Mouse (Mus musculus) liver, adult 2 months (tissue): Measurements from ENCODE around the gene Agbl1. TPM values are rescaled to one million over a fixed set of nuclear protein-coding genes. Genes with fewer than 3 reads are reported as not detected.
"Not testable (repeated sequence)": the region's sequence is repeated elsewhere in the genome, so short reads cannot be mapped to it uniquely, and the experiment has no call there.

ENCODE experiments used
- DNase-seq: peaks from one replicate; pipeline ENCODE4 v3.0.0-alpha.2; 2011; ENCODE audit warnings: low read depth, low spot score; ENCODE audit errors: extremely low read depth
- H3K27ac ChIP-seq: fragments of 200-500 bp; replicated peaks from 2 replicates; pipeline ENCODE4 v1.5.1; 2012; ENCODE audit warnings: low read depth, mild to moderate bottlenecking, control low read depth, inconsistent platforms, low read length; ENCODE audit not compliant: insufficient read depth
- H3K27me3 ChIP-seq: fragments of 200-500 bp; 2 replicates; pipeline ENCODE4 v1.6.1; 2012; ENCODE audit warnings: mild to moderate bottlenecking, moderate library complexity, low read length, inconsistent platforms; ENCODE audit not compliant: control insufficient read depth, insufficient read depth
- H3K36me3 ChIP-seq: fragments of 200-500 bp; 2 replicates; pipeline ENCODE4 v1.6.1; 2012; ENCODE audit warnings: low read length, inconsistent platforms; ENCODE audit not compliant: control insufficient read depth, insufficient read depth
- H3K4me1 ChIP-seq: fragments of 200-500 bp; 2 replicates; pipeline ENCODE4 v1.6.1; 2011; ENCODE audit warnings: low read length; ENCODE audit not compliant: control insufficient read depth, insufficient read depth
- H3K4me3 ChIP-seq: fragments of 200-500 bp; 2 replicates; pipeline ENCODE4 v1.5.1; 2011; ENCODE audit warnings: low read depth, mild to moderate bottlenecking, control low read depth, low read length, moderate library complexity; ENCODE audit not compliant: insufficient read depth
- H3K79me2 ChIP-seq: fragments of 200-500 bp; 2 replicates; pipeline ENCODE4 v1.6.1; 2012; ENCODE audit warnings: inconsistent platforms, mild to moderate bottlenecking, low read length, moderate library complexity; ENCODE audit not compliant: control insufficient read depth, insufficient read depth
- H3K9ac ChIP-seq: fragments of 200-500 bp; 2 replicates; pipeline ENCODE4 v1.6.1; 2012; ENCODE audit warnings: low read depth, mild to moderate bottlenecking, control low read depth, inconsistent platforms, low read length
- CTCF ChIP-seq: fragments of 200-500 bp; IDR thresholded peaks from 2 replicates; pipeline ENCODE4 v1.5.1; 2011; ENCODE audit warnings: low read depth, low read length, control low read depth
- POLR2A ChIP-seq: fragments of 200-500 bp; IDR thresholded peaks from 2 replicates; pipeline ENCODE4 v1.6.1; 2011; ENCODE audit warnings: low read length, control low read depth; ENCODE audit not compliant: insufficient read depth; ENCODE audit errors: extremely low read depth
- WGBS: fragments of 180-500 bp; shearing (Covaris S2); methylation state at CpG from one replicate; pipeline ENCODE4 v1.1.7; 2018; 5-methylcytosine and 5-hydroxymethylcytosine counted together
- polyA plus RNA-seq: library from polyadenylated mRNA; depleted of rRNA; stranded (reverse); fragments of >200 nt; gene quantifications from 2 replicates; pipeline ENCODE4 v1.2.3, GENCODE M21; 2012
- total RNA-seq: library from RNA; depleted of rRNA; stranded (reverse); fragments of >200 nt; gene quantifications from 2 replicates; pipeline ENCODE4 v1.2.3, GENCODE M21; 2014

Gene Agbl1
- total and polyA plus RNA-seq, 2 experiments = not detected

- Histone ChIP-seq H3K9ac (no peak overlapping the region), H3K4me3 (no peak overlapping the region), H3K36me3 (no peaks in the 10 kb centered on the region), H3K27me3 (no peaks in the 10 kb centered on the region), H3K27ac (no peak overlapping the region), H3K79me2 (no peaks in the 10 kb centered on the region), H3K4me1 (no peaks in the 10 kb centered on the region)
- TF ChIP-seq CTCF (no peak), POLR2A (no peak)
- 75% methylated on average over 4 of the region's 4 CpGs for WGBS
- peak; percentile 45 for DNase-seq
These were observed 421.3 kb downstream of the Agbl1 start for GRCm38 (mm10) chr7:76650984-76651383.

- H3K36me3 ChIP-seq = no peaks in the 10 kb centered on the region
- WGBS = 71% methylated on average over 5 of the region's 5 CpGs
- no peaks in the 10 kb centered on the region for H3K27me3 ChIP-seq
- H3K4me3 ChIP-seq = no peak overlapping the region
- peak; percentile 10 for DNase-seq
- no peak for TF ChIP-seq POLR2A
- no peak for TF ChIP-seq CTCF
- no peaks in the 10 kb centered on the region for H3K4me1 ChIP-seq
- H3K27ac ChIP-seq = no peak overlapping the region
- H3K9ac ChIP-seq = no peak overlapping the region
- H3K79me2 ChIP-seq = no peaks in the 10 kb centered on the region
These were observed 431.4 kb downstream of the Agbl1 start for GRCm38 (mm10) chr7:76661072-76661471.

GRCm38 (mm10) chr7:76674856-76675255, 445.2 kb downstream of the Agbl1 start:
- H3K36me3 ChIP-seq = no peaks in the 10 kb centered on the region
- DNase-seq = no peak
- 81% methylated on average over 3 of the region's 3 CpGs for WGBS
- H3K27me3 ChIP-seq = no peaks in the 10 kb centered on the region
- TF ChIP-seq POLR2A (no peak), CTCF (no peak)
- H3K4me3 ChIP-seq = no peak overlapping the region
- H3K79me2 ChIP-seq = no peaks in the 10 kb centered on the region
- H3K4me1 ChIP-seq = no peaks in the 10 kb centered on the region
- H3K27ac ChIP-seq = no peak overlapping the region
- no peak overlapping the region for H3K9ac ChIP-seq

GRCm38 (mm10) chr7:76701224-76701623, 471.5 kb downstream of the Agbl1 start:
- WGBS = 58% methylated on average over 1 of the region's 1 CpGs
- Histone ChIP-seq H3K27me3 (no peaks in the 10 kb centered on the region), H3K4me1 (no peaks in the 10 kb centered on the region), H3K79me2 (no peaks in the 10 kb centered on the region), H3K4me3 (no peak overlapping the region), H3K36me3 (no peaks in the 10 kb centered on the region), H3K9ac (no peak overlapping the region), H3K27ac (no peak overlapping the region)
- no peak for DNase-seq
- TF ChIP-seq CTCF = no peak
- no peak for TF ChIP-seq POLR2A

- not testable (repeated sequence) for H3K4me3 ChIP-seq, H3K27me3 ChIP-seq, H3K27ac ChIP-seq, H3K79me2 ChIP-seq, H3K9ac ChIP-seq, H3K36me3 ChIP-seq, H3K4me1 ChIP-seq, DNase-seq
- 85% methylated on average over 7 of the region's 7 CpGs for WGBS
These were observed 502.5 kb downstream of the Agbl1 start for GRCm38 (mm10) chr7:76732220-76732619.

- Histone ChIP-seq H3K36me3 (no peaks in the 10 kb centered on the region), H3K4me1 (no peaks in the 10 kb centered on the region), H3K4me3 (no peak overlapping the region), H3K27me3 (no peaks in the 10 kb centered on the region), H3K27ac (no peak overlapping the region), H3K79me2 (no peaks in the 10 kb centered on the region), H3K9ac (no peak overlapping the region)
- no peak for TF ChIP-seq POLR2A
- TF ChIP-seq CTCF = no peak
- DNase-seq = no peak
- WGBS = 46% methylated on average over 5 of the region's 5 CpGs
These were observed 547.7 kb downstream of the Agbl1 start for GRCm38 (mm10) chr7:76777237-76777855.
